Mouse (Mus musculus) adrenal gland, postnatal 14 days (tissue): ENCODE results near the gene Cysrt1. TPM values are rescaled to one million over a fixed set of nuclear protein-coding genes. Genes with fewer than 3 reads are reported as not detected.

Experiments
- DNase-seq: peaks from one replicate; pipeline ENCODE4 v3.0.0; 2021; ENCODE audit warnings: mixed read lengths
- long read RNA-seq, 2 experiments: library from polyadenylated mRNA; stranded (forward); transcript quantifications; one replicate each; pipeline ENCODE4 v2.0.0; 2021
- total RNA-seq: library from RNA; stranded (reverse); gene quantifications from 2 replicates; pipeline ENCODE4 v1.2.3, GENCODE M21; 2021

The Cysrt1 gene
- total RNA-seq, result not detected in 2 replicates
- long read RNA-seq, experiment 1, result 0 reads
- long read RNA-seq, experiment 2, result 0 reads

- peak; percentile 32 for DNase-seq
Observed at GRCm38 (mm10) chr2:25242101-25242506, at the start of gene Cysrt1, which contains the start of gene Rnf208. TSS of gene Cysrt1 (minus strand) at chr2:25242452. TSS of gene Rnf208 (plus strand) at chr2:25242255.

GRCm38 (mm10) chr2:25291184-25292053, 49.2 kb upstream of the Cysrt1 start:
- peak; percentile 28 for DNase-seq

GRCm38 (mm10) chr2:25290816-25291130, 48.5 kb upstream of the Cysrt1 start:
- peak; percentile 36 for DNase-seq

DNA sequence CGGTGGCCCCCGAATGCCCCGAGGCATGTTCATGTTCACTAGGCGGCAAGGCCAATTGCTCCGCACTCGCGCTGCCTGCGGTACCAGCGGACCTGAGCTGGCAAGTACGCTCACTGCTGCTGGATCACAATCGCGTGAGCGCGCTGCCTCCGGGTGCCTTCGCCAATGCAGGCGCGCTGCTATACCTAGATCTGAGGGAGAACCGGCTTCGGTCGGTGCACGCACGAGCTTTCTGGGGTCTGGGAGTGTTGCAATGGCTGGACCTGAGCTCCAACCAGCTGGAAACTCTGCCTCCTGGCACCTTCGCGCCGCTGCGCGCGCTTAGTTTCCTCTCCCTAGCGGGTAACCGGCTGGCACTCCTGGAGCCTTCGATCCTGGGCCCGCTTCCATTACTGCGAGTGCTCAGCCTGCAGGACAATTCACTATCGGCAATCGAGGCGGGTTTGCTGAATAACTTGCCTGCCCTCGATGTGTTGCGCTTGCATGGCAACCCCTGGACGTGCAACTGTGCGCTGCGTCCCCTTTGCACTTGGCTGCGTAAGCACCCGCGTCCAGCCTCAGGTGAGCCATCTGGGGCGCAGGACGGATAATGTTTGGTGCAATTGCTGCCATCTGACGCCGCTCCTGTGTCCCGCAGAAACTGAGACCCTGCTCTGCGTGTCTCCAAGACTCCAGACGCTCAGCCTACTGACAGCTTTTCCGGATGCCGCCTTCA, 48.0 kb upstream of the Cysrt1 start:
- peak; percentile 53 for DNase-seq

- peak; percentile 48 for DNase-seq
Observed at GRCm38 (mm10) chr2:25289651-25290050, 47.4 kb upstream of the Cysrt1 start, which contains the start of gene Lrrc26. TSS of gene Lrrc26 (plus strand) at chr2:25289915.

DNA sequence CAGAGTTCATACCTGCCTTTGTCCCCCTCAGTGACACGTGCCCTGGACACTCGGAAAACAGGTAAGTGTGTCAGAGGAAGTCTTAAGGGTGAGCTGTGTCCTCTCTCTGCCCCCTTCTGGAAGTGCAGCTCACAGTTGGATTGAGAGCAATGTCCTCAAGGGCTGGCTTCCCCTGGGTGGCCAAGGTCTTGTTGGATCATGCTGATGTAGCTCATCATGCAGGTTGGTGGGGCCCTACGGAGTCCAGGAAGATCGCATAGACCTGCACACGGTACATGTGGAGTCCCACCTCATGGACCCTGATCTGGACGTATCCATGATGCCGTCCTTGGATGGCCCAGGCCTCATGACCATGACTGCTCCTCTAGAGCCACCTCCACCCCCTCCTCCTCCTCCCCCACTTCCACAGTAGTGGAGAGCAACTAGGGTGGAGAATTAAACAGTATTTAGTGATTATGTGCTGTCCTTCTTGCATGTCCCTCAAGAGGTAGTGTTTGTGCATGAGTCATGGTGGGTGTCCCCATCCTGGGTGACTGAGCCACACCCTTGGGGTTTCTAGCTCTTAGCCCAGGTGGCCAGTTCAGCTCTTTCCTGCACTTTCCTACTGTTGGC, 46.6 kb upstream of the Cysrt1 start:
- DNase-seq, result no peak

- DNase-seq, result no peak
Observed at GRCm38 (mm10) chr2:25287927-25288649, 45.8 kb upstream of the Cysrt1 start, which contains the start of gene Tmem210. TSS of gene Tmem210 (plus strand) at chr2:25288145.

DNA sequence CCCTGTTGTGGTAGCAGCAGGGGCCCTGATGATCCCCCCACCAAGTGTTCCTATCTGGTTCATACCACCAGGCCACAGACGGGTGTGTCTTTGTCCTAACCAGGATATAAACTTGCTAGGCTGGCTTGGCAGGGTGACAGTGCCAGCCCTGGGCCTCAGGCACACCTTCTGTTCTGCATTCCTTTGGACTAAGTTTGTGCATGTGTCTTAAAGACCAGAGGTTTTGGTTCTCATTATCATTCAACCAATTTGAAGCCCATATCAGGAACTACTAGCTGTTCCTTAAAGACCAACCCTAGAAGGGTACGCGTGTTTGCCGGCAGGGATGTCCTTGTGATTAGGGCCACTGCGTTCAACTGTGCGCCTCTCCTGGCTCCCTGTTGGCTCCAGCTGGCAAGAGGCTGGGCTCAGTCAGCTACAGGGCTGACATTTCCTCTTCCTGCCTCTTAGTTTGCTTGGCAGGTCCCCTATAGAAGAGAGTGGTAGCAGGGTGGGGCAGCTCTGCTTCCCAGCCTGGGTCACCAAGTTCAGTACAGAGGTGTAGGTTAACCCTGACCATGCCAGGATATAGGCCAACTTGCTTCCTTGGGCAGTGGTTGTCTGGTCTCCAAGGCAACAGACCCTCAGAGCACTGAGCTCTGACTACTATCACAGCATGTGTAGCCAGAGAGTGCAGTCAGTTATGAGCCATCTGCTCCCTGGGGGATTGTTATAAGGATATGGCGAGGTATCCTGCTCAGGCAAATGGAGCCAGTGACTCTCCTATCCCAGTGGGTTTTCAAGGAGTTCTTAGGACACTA, 44.8 kb upstream of the Cysrt1 start:
- DNase-seq, result no peak

GRCm38 (mm10) chr2:25286314-25286713, 44.1 kb upstream of the Cysrt1 start:
- no peak for DNase-seq

- DNase-seq, result no peak
Observed at GRCm38 (mm10) chr2:25285551-25285950, 43.3 kb upstream of the Cysrt1 start.

DNA sequence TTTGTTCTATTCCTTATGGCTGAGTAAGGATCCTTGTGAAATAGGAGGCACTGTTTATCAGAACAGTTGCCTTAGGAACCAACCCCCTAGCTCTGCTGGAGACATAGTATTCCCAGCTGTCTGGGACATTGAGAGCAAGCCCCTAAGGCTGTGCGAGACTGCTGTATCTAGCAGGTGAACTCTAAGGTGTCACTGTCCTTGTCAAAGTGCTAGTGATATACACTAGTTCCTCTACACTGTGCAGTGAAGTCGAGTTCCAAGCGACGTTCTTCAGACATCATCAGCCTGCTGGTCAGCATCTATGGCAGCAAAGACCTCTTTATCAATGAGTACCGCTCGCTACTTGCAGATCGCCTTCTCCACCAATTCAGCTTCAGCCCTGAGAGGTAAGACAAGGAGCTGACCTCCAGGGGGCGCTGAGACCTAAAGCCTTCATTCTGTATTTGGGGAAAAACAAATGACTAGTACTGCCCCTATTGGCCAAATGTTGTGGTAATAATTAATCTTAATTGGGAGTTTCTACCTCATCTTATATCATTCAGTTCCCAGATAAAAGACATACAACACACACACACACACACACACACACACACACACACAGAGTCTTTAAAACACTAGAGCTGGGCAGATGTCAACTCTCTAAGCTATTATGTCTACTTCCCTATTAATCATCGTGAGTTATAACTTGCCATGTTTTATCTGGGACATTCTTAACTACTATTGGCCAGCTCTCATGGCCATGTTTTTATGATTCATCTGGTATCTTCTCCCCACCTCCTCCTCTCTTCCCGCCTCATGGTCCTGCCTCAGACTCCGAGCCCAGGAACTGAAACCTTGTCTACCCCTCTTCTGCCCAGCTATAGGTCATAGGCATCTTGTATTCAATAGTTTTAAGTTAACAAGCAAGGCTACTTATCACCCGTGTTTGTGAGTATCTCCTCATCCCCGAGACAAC, 37.0 kb upstream of the Cysrt1 start:
- peak; percentile 90 for DNase-seq

DNA sequence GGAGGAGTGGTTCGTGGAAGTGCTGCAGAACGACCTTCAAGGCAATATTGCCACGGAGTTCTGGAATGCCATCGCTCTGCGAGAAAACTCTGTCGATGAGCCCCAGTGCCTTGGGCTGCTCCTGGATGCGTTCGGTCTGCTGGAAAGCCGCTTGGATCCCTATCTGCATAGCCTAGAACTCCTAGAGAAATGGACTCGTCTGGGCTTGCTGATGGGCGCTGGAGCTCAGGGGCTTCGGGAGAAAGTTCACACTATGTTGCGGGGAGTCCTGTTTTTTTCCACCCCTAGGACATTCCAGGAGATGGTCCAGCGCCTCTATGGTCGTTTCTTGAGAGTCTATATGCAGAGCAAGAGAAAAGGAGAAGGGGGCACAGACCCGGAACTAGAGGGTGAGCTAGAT, 30.8 kb upstream of the Cysrt1 start:
- no peak for DNase-seq

- no peak for DNase-seq
Observed at GRCm38 (mm10) chr2:25272515-25272914, 30.3 kb upstream of the Cysrt1 start.

- DNase-seq, result peak; percentile 99
Observed at GRCm38 (mm10) chr2:25271827-25272511, 29.7 kb upstream of the Cysrt1 start, which contains the start of the genes Ssna1 and Anapc2. TSS of gene Ssna1 (minus strand) at chr2:25272438. TSS of gene Anapc2 (plus strand) at chr2:25272478.

DNA sequence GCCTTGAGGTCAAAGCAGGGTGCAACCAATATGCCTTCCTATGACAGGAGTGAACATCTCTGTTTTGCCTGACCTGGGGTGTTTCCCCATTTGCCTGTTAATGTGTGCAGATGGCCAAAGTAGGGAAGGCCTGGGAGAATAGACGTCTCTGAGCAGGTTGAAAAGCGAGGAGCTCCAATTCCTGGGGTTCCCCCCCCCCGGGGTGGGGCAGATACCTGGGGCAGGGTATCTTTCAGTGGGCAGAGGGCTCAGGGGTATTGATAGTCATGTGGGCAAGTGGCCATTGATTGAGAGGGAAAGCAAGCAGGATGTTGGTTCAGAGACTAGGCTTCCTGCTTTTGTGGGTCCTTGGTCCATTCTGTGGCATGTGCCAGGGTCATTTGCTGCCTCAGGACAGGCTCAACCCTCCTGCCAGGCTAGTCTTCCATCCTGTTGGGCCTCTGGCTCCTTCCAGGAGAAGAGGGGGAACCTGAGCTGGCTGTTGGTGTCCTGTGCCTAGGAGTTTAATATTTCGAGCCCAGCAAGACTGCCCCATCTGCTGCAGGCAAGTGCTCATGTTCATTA, 25.6 kb upstream of the Cysrt1 start:
- no peak for DNase-seq

GRCm38 (mm10) chr2:25267241-25267640, 25.0 kb upstream of the Cysrt1 start:
- no peak for DNase-seq

DNA sequence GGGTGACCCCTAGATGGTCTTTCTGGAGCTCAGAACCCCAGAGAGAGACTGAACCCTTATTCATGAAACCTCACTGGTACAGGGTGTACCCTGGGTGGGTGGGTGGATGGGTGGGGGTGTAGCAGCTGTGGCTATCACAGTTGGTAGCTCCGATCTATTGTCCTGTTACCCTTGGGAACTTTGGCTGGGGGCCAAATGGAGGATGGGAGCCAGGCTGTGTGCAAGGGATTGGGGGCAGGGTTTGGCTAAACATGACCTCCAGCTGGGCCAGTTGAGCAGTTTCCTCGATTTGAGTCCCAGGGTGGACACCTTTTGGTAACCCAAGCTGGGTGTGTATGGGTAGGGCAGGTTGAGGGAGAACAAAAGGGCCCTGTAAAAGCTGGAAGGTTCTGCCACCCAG, 24.5 kb upstream of the Cysrt1 start:
- DNase-seq, result peak; percentile 67

- no peak for DNase-seq
Observed at GRCm38 (mm10) chr2:25265897-25266656, 23.8 kb upstream of the Cysrt1 start.
